Mouse (Mus musculus) kidney, adult 2 months (tissue): Measurements from ENCODE around the gene Tnp2. TPM values are rescaled to one million over a fixed set of nuclear protein-coding genes. Genes with fewer than 3 reads are reported as not detected.

Experiments used
- DNase-seq: peaks from one replicate; pipeline ENCODE4 v3.0.0; 2021
- H3K27ac ChIP-seq: fragments of 200-500 bp; 2 replicates; pipeline ENCODE4 v1.5.1; 2012; ENCODE audit warnings: low read depth, low read length, control low read depth, inconsistent platforms; ENCODE audit not compliant: insufficient read depth
- H3K27me3 ChIP-seq: fragments of 200-500 bp; replicated peaks from 2 replicates; pipeline ENCODE4 v1.6.1; 2012; ENCODE audit warnings: mild to moderate bottlenecking, moderate library complexity, low read length, inconsistent platforms; ENCODE audit not compliant: control insufficient read depth, insufficient read depth
- H3K36me3 ChIP-seq: fragments of 200-500 bp; 2 replicates; pipeline ENCODE4 v1.6.1; 2012; ENCODE audit warnings: mild to moderate bottlenecking, moderate library complexity, low read length, inconsistent platforms; ENCODE audit not compliant: control insufficient read depth, insufficient read depth
- H3K4me1 ChIP-seq: fragments of 200-500 bp; 2 replicates; pipeline ENCODE4 v1.6.1; 2011; ENCODE audit warnings: low read length; ENCODE audit not compliant: control insufficient read depth, insufficient read depth
- H3K4me3 ChIP-seq: fragments of 200-500 bp; 2 replicates; pipeline ENCODE4 v1.5.1; 2011; ENCODE audit warnings: mild to moderate bottlenecking, low read depth, low read length, control low read depth; ENCODE audit not compliant: insufficient read depth
- CTCF ChIP-seq: fragments of 200-500 bp; conservative IDR thresholded peaks from 2 replicates; pipeline ENCODE4 v1.5.1; 2011; ENCODE audit warnings: low read depth, mild to moderate bottlenecking, control low read depth, low read length, moderate library complexity, mixed read lengths; ENCODE audit not compliant: insufficient read depth, insufficient read length
- POLR2A ChIP-seq: fragments of 200-500 bp; IDR thresholded peaks from one replicate; pipeline ENCODE4 v1.6.1; 2011; ENCODE audit warnings: low read depth, low read length, control low read depth
- WGBS: fragments of 180-500 bp; shearing (Covaris S2); methylation state at CpG from one replicate; pipeline ENCODE4 v1.1.7; 2018; 5-methylcytosine and 5-hydroxymethylcytosine counted together
- polyA plus RNA-seq: library from polyadenylated mRNA; depleted of rRNA; stranded (reverse); fragments of >200 nt; gene quantifications from 2 replicates; pipeline ENCODE4 v1.2.3, GENCODE M21; 2012

Tnp2 gene
- polyA plus RNA-seq, 1 experiment: 3.7 TPM

DNA sequence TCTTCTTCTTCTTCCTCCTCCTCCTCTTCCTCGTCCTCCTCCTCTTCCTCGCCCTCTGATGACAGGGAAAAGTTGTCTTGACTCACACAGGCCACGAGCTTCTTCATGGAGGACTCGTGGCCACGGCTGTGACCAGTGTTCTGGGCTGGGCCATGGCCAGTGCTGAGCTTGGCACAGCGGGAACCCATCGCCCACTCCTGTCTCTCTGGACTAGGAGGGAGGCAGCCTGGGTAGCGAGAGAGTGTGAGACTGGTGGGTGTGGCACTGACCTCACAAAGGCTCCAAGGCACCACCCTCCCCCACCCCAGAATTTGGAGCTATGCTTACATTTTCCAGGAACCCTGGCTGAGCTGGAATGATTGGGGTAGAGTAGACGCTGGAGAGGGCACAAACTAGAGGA, 2.2 kb upstream of the Tnp2 start, which contains the start of gene Prm3:
Gene Prm3, minus strand, starts transcription at position 213 of the 400 bp plus-strand sequence.
- no peaks in the 10 kb centered on the region for H3K36me3 ChIP-seq
- no peaks in the 10 kb centered on the region for H3K4me1 ChIP-seq
- no peaks in the 10 kb centered on the region for H3K27me3 ChIP-seq
- 87% methylated on average over 9 of the region's 9 CpGs for WGBS
- H3K27ac ChIP-seq: no peak within 1 kb of the TSS
- TF ChIP-seq CTCF: no peak
- TF ChIP-seq POLR2A: no peak
- no peak for DNase-seq
- H3K4me3 ChIP-seq: no peak within 1 kb of the TSS

DNA sequence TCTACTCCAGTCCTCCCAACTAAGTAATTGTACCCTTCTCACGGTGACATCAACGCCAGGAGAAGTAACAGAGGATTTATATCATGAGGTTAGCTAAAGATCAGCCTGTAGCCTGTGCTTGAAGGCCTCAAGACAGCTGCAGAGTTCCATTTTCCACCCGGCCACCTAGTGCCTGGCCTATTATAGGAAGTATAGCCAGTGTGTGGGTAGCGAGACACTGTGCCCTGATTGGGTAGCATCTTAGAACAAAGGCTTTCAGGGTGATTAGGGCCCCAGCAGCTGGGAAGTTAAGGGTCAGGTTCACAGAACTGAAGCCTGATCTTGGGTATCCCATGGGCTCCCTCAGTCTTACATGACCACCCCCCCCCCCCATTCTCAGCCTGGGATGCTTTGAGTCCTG, 406 bp upstream of the Tnp2 start:
- Histone ChIP-seq H3K27me3 (no peaks in the 10 kb centered on the region), H3K27ac (no peak overlapping the region), H3K36me3 (no peaks in the 10 kb centered on the region), H3K4me3 (no peak overlapping the region), H3K4me1 (no peaks in the 10 kb centered on the region)
- DNase-seq: no peak
- TF ChIP-seq CTCF (no peak), POLR2A (no peak)
- WGBS: 89% methylated on average over 4 of the region's 4 CpGs

DNA sequence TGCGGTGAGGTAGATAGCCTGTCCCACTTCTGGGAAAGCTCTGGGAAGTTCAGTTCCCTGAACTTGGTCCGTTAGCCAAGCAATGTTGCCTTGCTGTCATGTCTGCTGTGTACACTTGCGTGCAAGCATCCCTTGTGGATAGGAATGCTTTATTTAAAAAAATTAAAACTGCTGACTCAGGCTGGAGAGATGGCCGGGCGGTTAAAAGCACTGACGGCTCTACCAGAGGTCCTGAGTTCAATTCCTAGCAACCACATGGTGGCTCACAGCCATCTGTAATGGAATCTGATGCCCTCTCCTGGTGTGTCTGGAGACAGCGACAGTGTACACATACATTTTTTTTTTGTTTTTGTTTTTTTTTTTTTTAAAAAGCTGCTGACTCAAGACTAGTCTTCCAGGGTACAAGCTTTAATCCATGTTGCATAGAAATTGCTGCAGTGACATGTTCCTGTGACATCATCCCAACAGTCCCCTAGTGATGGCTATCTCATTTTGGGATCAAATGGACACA, 857 bp downstream of the Tnp2 start:
- Histone ChIP-seq H3K27me3 (no peaks in the 10 kb centered on the region), H3K27ac (no peak overlapping the region), H3K36me3 (no peaks in the 10 kb centered on the region), H3K4me3 (no peak overlapping the region), H3K4me1 (no peaks in the 10 kb centered on the region)
- 68% methylated on average over 7 of the region's 7 CpGs for WGBS
- TF ChIP-seq CTCF: no peak
- no peak for TF ChIP-seq POLR2A
- no peak for DNase-seq

DNA sequence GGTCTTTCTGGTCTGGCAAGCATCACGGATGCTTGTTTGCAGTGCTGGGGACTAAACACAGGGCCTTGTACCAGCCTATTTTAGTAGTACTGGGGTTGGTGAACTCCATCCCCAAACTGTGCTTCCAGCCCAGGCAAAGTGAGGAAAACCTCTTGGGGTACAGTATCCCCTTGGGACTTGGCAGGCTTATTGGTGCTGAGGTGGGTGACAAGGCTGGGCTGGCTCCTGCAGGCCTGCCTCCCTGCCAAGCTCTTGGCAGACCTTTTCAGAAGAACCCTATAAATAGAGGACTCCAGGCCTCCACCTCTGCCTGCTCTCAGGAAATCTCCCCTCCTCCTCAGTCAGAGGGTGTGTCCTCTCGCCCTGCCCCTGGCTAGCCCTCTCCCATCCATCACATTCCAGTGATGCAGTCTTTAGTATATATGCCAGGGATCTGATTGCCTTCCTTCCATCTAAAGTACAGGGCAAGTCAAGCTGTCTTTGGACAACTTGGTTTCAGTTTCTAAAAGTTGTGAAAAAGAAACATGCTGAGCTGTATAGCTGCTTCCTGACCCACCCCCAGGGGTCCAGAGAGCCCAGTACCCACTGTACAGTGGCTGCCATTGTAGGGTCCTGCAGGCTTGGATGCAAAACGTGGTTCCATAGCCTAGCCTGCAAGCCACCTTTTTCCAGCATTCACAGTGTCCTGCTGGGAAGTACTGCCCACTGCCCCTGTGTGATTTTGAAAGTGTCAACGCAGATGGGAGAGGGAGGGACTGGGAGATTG, 1.5 kb downstream of the Tnp2 start:
- no peak for TF ChIP-seq CTCF
- no peak for TF ChIP-seq POLR2A
- Histone ChIP-seq H3K36me3 (no peaks in the 10 kb centered on the region), H3K4me1 (no peaks in the 10 kb centered on the region), H3K4me3 (no peak overlapping the region), H3K27ac (0 out of 2 replicates have a peak overlapping the region, but pooled peaks have one; percentile 2), H3K27me3 (no peaks in the 10 kb centered on the region)
- WGBS: 72% methylated on average over 4 of the region's 4 CpGs
- DNase-seq: peak; percentile 22

DNA sequence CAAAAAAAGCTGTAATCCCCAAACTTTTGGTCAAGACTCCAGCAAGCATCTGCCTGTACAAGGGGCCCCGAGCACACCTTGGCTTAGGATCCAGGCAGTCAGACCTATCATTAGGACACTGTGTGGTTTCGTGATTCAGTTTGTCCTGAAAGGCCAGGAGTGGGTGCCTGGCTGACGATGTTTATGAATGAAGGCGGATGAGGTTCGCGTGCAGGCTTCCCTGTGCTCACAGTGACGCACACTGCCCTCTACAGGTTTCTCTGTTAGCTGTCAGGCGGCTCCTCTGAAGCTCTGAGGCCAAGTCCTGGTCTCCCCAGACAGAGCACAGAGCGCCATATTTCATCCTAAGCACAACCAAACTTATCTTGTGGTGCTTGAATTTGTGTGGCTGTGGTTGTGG, 2.2 kb downstream of the Tnp2 start:
- H3K27ac ChIP-seq: peak overlapping the region; percentile 73
- H3K4me3 ChIP-seq: peak overlapping the region; percentile 60
- H3K36me3 ChIP-seq: no peaks in the 10 kb centered on the region
- TF ChIP-seq POLR2A (no peak), CTCF (peak; percentile 94)
- WGBS: 1% methylated on average over 9 of the region's 9 CpGs
- H3K27me3 ChIP-seq: no peaks in the 10 kb centered on the region
- no peaks in the 10 kb centered on the region for H3K4me1 ChIP-seq
- DNase-seq: peak; percentile 90

DNA sequence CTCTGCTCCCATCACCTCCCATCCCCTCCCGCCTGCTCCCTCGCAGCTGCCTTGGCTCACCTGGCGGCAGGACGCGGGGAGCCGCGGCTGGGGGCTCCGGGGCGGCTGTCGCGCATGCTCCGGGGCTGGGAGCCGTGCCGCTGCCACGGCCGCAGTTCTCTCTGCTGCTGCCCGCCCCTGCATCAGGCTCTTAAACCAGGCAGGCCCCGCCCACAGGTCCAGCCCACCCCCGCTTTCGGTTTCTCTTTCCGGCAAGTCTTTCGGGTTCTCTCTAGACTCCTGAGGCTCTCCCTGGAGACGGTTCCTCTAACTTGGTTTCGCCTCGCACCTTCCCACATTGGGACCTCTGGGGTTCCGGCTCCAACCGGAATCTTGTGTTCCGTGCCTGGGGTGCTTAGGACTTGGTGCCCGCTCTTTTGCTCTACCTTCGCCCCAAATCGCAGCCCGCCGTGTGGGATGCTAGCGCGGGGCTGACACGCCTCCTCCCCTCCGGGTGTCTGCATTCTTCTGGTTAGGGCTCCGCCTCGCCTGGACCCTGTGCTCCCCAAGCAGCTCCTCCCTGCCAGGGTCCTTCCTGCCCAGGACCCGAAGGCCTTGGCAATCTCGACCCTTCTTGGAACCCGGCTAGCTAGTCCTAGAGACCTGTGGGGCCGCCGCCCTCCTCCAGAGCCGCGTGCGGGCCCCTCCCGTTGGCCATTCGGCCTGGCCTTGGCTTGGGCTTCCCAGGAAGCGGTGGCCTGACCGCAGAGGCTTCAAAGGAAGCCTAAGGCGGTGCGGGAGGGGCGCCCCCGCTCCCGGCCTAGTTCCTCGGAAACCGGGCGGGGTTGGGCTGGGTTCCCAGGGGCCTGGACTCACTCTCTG, 2.9 kb downstream of the Tnp2 start, which contains the start of gene Socs1:
Gene Socs1, minus strand, starts transcription at position 166 of the 861 bp plus-strand sequence.
- no peaks in the 10 kb centered on the region for H3K4me1 ChIP-seq
- WGBS: under 1% methylated on average over 59 of the region's 59 CpGs
- peak within 1 kb of the TSS; percentile 73 for H3K27ac ChIP-seq
- DNase-seq: peak; percentile 93
- H3K36me3 ChIP-seq: no peaks in the 10 kb centered on the region
- TF ChIP-seq POLR2A (peak; percentile 76), CTCF (no peak)
- H3K4me3 ChIP-seq: peak within 1 kb of the TSS; percentile 60
- H3K27me3 ChIP-seq: no peaks in the 10 kb centered on the region

DNA sequence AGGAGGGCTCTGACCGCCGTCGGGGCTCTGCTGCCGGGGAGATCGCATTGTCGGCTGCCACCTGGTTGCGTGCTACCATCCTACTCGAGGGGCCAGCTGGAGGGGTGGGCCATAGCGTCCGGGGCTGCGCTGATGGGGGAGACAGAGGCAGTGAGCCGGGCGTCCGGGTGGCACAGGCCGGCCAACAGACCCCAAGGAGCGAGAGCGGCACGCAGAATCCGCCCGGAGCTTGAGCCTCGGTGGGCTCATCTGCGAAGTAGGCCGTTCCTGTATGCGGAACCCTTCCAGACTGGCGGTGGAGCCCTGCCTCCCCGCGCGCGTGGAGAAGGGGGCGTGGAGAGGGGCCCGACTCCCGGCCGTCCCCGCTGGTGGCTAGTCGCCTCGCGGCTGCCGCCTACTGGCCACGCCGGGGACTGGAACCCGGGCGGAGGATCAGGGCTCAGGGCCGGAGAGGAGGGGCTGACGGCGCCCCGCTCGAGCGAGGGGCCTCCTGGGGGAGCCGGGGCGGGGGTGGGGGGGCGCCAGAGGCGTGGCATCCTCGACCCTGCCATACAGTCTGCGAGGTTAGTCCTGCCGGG, 3.6 kb downstream of the Tnp2 start:
- under 1% methylated on average over 51 of the region's 55 CpGs for WGBS
- TF ChIP-seq POLR2A (no peak), CTCF (peak; percentile 53)
- no peaks in the 10 kb centered on the region for H3K27me3 ChIP-seq
- peak overlapping the region; percentile 60 for H3K4me3 ChIP-seq
- no peaks in the 10 kb centered on the region for H3K36me3 ChIP-seq
- H3K27ac ChIP-seq: peak overlapping the region; percentile 62; the same call in 1 of the 2 replicates
- DNase-seq: peak; percentile 87
- no peaks in the 10 kb centered on the region for H3K4me1 ChIP-seq
